Mouse (Mus musculus): ENCODE results near the gene Cyth4. TPM values are rescaled to one million over a fixed set of nuclear protein-coding genes. Genes with fewer than 3 reads are reported as not detected.
A peak's percentile ranks its signal among the peaks of the same experiment; 100 is the strongest.

Cyth4 gene
- polyA plus RNA-seq, 1 experiment = 1.4 TPM

DNA sequence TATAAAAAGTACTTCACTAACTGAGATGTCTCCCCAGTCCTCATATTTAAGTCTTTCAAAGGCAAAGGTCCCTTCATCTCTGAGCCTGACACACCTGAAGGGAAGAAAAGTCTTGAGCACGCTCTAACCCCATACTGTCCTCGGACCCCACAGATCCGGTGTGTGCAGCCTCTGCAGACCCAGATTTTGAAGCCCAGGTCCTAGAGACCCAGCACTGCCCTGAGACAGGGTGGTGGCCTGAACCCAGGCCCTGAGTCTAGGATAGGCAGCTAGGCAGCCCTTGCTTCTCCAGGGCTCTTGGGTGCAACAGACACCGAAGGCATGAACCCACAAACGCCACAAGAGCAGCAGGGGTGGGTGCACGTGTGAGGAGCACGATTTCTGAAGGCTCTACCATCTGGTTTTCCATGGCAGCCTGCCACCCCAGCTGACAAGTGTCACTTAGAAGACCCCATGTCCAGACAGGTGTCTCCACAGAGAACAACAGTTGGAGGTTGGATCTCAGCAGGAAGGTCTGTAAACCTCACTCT lies 2.9 kb upstream of the Cyth4 start:
- no peaks in the 10 kb centered on the region for H3K36me3 ChIP-seq (ENCODE audit: control insufficient read depth, insufficient read depth, low read length)
- H3K27ac ChIP-seq (ENCODE audit: control insufficient read depth, insufficient read depth, low read depth, low read length) = no peak overlapping the region
- H3K4me1 ChIP-seq (ENCODE audit: control insufficient read depth, insufficient read depth, low read length) = peaks cover 16% of the 10 kb centered on the region
- H3K27me3 ChIP-seq (ENCODE audit: control insufficient read depth, insufficient read depth, low read length) = no peaks in the 10 kb centered on the region
- no peak overlapping the region for H3K4me3 ChIP-seq (ENCODE audit: control insufficient read depth, low read depth, low read length)
- TF ChIP-seq CTCF (IDR thresholded peaks at IDR 0.05; ENCODE audit: control insufficient read depth, insufficient read depth, insufficient replicate concordance, low read depth, low read length) = no peak
- TF ChIP-seq POLR2A (IDR thresholded peaks at IDR 0.05; ENCODE audit: control insufficient read depth, low read depth, low read length) = no peak

DNA sequence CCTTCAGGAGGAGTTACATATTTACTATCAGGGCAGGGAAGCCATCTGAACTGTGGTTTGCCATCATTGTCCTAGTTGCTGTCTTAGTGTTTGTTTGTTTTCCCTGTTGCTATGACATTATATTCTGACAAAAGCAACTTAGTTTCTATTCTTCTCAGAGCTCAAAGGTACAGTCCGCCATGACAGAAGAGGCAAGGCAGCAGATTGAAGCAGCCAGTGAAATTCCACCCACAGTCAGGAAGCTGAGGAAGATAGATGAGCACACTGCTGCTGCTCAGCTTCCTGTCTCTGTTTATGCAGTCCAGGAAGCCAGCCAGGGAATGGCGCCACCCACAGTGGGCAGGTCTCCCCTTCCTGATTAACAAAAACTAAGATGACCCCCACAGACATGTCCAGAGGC lies 2.0 kb upstream of the Cyth4 start:
- H3K4me1 ChIP-seq (ENCODE audit: control insufficient read depth, insufficient read depth, low read length) = peaks cover 16% of the 10 kb centered on the region
- no peak overlapping the region for H3K4me3 ChIP-seq (ENCODE audit: control insufficient read depth, low read depth, low read length)
- TF ChIP-seq CTCF (IDR thresholded peaks at IDR 0.05; ENCODE audit: control insufficient read depth, insufficient read depth, insufficient replicate concordance, low read depth, low read length) (no peak), POLR2A (IDR thresholded peaks at IDR 0.05; ENCODE audit: control insufficient read depth, low read depth, low read length) (no peak)
- no peak overlapping the region for H3K27ac ChIP-seq (ENCODE audit: control insufficient read depth, insufficient read depth, low read depth, low read length)
- no peaks in the 10 kb centered on the region for H3K36me3 ChIP-seq (ENCODE audit: control insufficient read depth, insufficient read depth, low read length)
- H3K27me3 ChIP-seq (ENCODE audit: control insufficient read depth, insufficient read depth, low read length) = no peaks in the 10 kb centered on the region

DNA sequence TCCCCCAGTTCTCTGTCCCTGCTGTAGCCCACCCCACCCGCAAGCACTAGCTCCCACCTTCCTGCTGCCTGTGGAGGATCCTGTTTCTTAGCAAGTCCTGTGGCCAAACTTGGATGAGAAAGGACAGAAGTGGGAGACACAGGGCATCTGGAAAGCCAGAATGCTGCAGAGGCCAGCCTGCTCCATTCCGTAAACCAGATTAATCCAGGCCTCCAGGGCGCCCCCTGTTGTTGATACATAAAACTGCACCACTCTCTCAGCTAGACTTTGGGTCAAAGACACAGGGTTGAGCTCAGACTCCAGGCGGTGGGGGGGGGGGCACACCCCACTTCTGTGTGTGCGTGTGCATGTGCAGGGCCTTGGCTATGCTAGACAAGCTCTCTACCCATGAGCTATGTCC lies 1.4 kb upstream of the Cyth4 start:
- H3K36me3 ChIP-seq (ENCODE audit: control insufficient read depth, insufficient read depth, low read length) = no peaks in the 10 kb centered on the region
- TF ChIP-seq CTCF (IDR thresholded peaks at IDR 0.05; ENCODE audit: control insufficient read depth, insufficient read depth, insufficient replicate concordance, low read depth, low read length) = peak; percentile 55
- TF ChIP-seq POLR2A (IDR thresholded peaks at IDR 0.05; ENCODE audit: control insufficient read depth, low read depth, low read length) = no peak
- peaks cover 16% of the 10 kb centered on the region for H3K4me1 ChIP-seq (ENCODE audit: control insufficient read depth, insufficient read depth, low read length)
- H3K4me3 ChIP-seq (ENCODE audit: control insufficient read depth, low read depth, low read length) = no peak overlapping the region
- H3K27me3 ChIP-seq (ENCODE audit: control insufficient read depth, insufficient read depth, low read length) = no peaks in the 10 kb centered on the region
- H3K27ac ChIP-seq (ENCODE audit: control insufficient read depth, insufficient read depth, low read depth, low read length) = no peak overlapping the region

DNA sequence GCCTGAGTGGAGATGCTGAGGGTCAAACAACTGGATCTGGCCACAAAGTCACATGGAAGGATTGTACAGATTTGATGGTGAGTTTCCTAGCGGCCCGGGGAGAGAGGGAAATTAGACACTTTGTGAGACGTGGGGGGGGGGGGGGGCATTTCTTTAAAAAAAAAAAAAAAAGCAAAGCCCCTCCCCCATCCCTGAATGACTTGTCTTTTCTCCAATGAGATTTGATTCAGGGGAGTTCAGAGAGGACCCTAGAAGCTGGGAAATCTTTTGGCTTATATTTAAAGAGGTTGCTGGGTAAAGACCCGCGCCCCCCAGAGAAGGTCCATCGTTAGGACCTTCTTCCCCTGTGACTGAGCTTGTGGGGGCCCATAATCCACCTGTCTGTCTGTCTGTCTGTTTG lies 343 bp upstream of the Cyth4 start:
- no peak overlapping the region for H3K4me3 ChIP-seq (ENCODE audit: control insufficient read depth, low read depth, low read length)
- H3K27me3 ChIP-seq (ENCODE audit: control insufficient read depth, insufficient read depth, low read length) = no peaks in the 10 kb centered on the region
- TF ChIP-seq CTCF (IDR thresholded peaks at IDR 0.05; ENCODE audit: control insufficient read depth, insufficient read depth, insufficient replicate concordance, low read depth, low read length) = no peak
- no peak for TF ChIP-seq POLR2A (IDR thresholded peaks at IDR 0.05; ENCODE audit: control insufficient read depth, low read depth, low read length)
- H3K36me3 ChIP-seq (ENCODE audit: control insufficient read depth, insufficient read depth, low read length) = no peaks in the 10 kb centered on the region
- peaks cover 9% of the 10 kb centered on the region for H3K4me1 ChIP-seq (ENCODE audit: control insufficient read depth, insufficient read depth, low read length)
- no peak overlapping the region for H3K27ac ChIP-seq (ENCODE audit: control insufficient read depth, insufficient read depth, low read depth, low read length)

DNA sequence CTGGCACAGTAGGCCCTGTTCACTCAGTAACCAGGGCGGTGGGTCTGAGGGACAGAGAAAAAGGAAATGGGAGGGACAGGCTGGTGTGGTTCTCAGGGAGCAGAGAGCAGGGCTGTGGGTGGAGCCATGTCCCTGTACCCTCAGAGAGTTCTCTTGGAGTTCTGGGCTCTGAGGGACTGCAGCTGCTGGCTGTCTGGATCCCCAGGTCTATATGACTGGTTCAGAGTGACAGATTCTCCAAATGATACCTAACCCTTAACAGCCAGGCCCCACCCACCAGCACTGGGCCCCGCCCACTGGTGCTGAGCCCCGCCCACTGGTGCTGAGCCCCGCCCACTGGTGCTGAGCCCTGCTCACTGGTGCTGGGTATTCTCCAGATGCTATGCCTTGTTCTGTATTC lies 882 bp downstream of the Cyth4 start:
- TF ChIP-seq CTCF (IDR thresholded peaks at IDR 0.05; ENCODE audit: control insufficient read depth, insufficient read depth, insufficient replicate concordance, low read depth, low read length) (no peak), POLR2A (IDR thresholded peaks at IDR 0.05; ENCODE audit: control insufficient read depth, low read depth, low read length) (no peak)
- no peaks in the 10 kb centered on the region for H3K36me3 ChIP-seq (ENCODE audit: control insufficient read depth, insufficient read depth, low read length)
- peaks cover 3% of the 10 kb centered on the region for H3K4me1 ChIP-seq (ENCODE audit: control insufficient read depth, insufficient read depth, low read length)
- H3K27ac ChIP-seq (ENCODE audit: control insufficient read depth, insufficient read depth, low read depth, low read length) = no peak overlapping the region
- H3K27me3 ChIP-seq (ENCODE audit: control insufficient read depth, insufficient read depth, low read length) = no peaks in the 10 kb centered on the region
- H3K4me3 ChIP-seq (ENCODE audit: control insufficient read depth, low read depth, low read length) = no peak overlapping the region

DNA sequence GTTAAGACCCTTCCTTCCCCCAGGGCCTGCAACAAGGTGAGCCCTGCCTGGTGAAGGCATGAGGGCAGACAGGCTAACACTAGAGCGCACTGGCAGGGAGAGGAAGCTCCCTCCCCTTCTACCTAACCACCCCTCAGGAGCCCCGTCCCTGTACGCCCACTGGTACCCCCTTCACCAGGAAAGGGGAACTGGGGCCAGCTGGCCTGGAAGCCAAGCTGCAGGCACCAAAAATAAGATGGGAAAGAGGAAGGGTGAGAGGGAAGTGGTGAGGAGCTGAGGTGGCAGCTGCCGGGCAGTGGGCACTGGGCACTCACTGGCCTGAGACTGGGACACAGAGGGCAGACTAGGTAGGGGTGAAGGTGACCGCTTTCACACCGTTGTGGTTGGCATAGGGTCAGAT lies 2.3 kb downstream of the Cyth4 start:
- TF ChIP-seq CTCF (IDR thresholded peaks at IDR 0.05; ENCODE audit: control insufficient read depth, insufficient read depth, insufficient replicate concordance, low read depth, low read length) (no peak), POLR2A (IDR thresholded peaks at IDR 0.05; ENCODE audit: control insufficient read depth, low read depth, low read length) (no peak)
- Histone ChIP-seq H3K4me3 (ENCODE audit: control insufficient read depth, low read depth, low read length) (no peak overlapping the region), H3K36me3 (ENCODE audit: control insufficient read depth, insufficient read depth, low read length) (no peaks in the 10 kb centered on the region), H3K27ac (ENCODE audit: control insufficient read depth, insufficient read depth, low read depth, low read length) (no peak overlapping the region), H3K4me1 (ENCODE audit: control insufficient read depth, insufficient read depth, low read length) (peaks cover 3% of the 10 kb centered on the region), H3K27me3 (ENCODE audit: control insufficient read depth, insufficient read depth, low read length) (no peaks in the 10 kb centered on the region)

DNA sequence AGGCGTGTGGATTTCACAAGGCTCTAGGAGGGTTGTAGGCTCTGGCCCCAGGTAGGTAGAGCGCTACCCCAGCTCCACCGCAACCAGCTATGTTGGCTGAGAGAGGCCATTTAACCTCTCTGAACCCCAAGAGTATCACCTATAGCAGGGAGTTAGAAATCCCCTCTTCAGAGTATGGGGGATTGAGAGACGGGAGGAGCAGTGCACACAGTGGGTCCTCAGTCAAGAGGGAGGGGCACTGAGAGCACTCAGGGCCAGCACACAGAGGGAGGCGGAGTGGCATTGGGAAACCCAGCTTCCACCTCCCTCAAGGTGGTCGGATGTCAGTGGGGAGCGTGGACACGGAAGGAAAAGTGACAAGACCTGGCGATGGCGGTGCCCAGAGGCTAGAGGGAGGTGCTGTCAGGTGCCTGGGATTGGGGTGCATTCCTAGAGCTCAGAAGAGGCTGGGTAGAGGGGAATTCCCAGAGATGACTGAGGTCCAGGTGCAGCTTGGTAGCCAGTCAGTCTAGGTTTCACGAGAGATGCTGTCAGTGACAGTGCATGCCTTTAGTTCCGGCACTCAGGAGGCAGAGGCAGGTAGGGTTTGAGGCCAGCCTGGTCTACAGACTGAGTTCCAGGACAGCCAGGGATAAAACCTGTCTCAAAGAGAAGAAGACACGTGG lies 2.8 kb downstream of the Cyth4 start:
- no peak overlapping the region for H3K27ac ChIP-seq (ENCODE audit: control insufficient read depth, insufficient read depth, low read depth, low read length)

More for the DNA sequence above, 2.8 kb downstream of the Cyth4 start:
- no peak for TF ChIP-seq CTCF (IDR thresholded peaks at IDR 0.05; ENCODE audit: control insufficient read depth, insufficient read depth, insufficient replicate concordance, low read depth, low read length)
- no peak for TF ChIP-seq POLR2A (IDR thresholded peaks at IDR 0.05; ENCODE audit: control insufficient read depth, low read depth, low read length)
- no peak overlapping the region for H3K4me3 ChIP-seq (ENCODE audit: control insufficient read depth, low read depth, low read length)
- no peaks in the 10 kb centered on the region for H3K27me3 ChIP-seq (ENCODE audit: control insufficient read depth, insufficient read depth, low read length)
- no peaks in the 10 kb centered on the region for H3K36me3 ChIP-seq (ENCODE audit: control insufficient read depth, insufficient read depth, low read length)
- peaks cover 3% of the 10 kb centered on the region for H3K4me1 ChIP-seq (ENCODE audit: control insufficient read depth, insufficient read depth, low read length)
